Mouse (Mus musculus) embryonic fibroblast, embryonic 13.5 days (primary cell): Measurements from ENCODE around the gene Olfr644. TPM values are rescaled to one million over a fixed set of nuclear protein-coding genes. Genes with fewer than 3 reads are reported as not detected.

ENCODE experiments used
- H3K27ac ChIP-seq: 2 replicates; pipeline ENCODE4 v1.5.1; 2012; ENCODE audit warnings: low read length, control low read depth, inconsistent platforms; ENCODE audit not compliant: insufficient read depth
- H3K4me1 ChIP-seq: 2 replicates; pipeline ENCODE4 v1.6.1; 2011; ENCODE audit warnings: low read length; ENCODE audit not compliant: control insufficient read depth, insufficient read depth
- H3K4me3 ChIP-seq: 2 replicates; pipeline ENCODE4 v1.5.1; 2011; ENCODE audit warnings: mild to moderate bottlenecking, control low read depth, low read length; ENCODE audit not compliant: insufficient read depth
- CTCF ChIP-seq: IDR thresholded peaks from 2 replicates; pipeline ENCODE4 v1.5.1; 2011; ENCODE audit warnings: mild to moderate bottlenecking, control low read depth, low read length, moderate library complexity, borderline replicate concordance; ENCODE audit not compliant: insufficient read depth
- POLR2A ChIP-seq: IDR thresholded peaks from 2 replicates; pipeline ENCODE4 v1.6.1; 2011; ENCODE audit warnings: low read depth, mild to moderate bottlenecking, control low read depth, low read length, moderate library complexity
- polyA plus RNA-seq: library from polyadenylated mRNA; stranded (reverse); fragments of >200 nt; gene quantifications from 2 replicates; pipeline ENCODE4 v1.2.4, GENCODE M21; 2011; ENCODE audit warnings: low read depth; ENCODE audit not compliant: missing spikeins, insufficient read length

Gene Olfr644
- polyA plus RNA-seq, 1 experiment: not detected

GRCm38 (mm10) chr7:104025473-104025872, 46.2 kb downstream of the Olfr644 start, which contains the start of gene Olfr640:
TSS of gene Olfr640 (minus strand) at chr7:104025573.
- H3K27ac ChIP-seq: no peak within 1 kb of the TSS
- TF ChIP-seq CTCF: no peak
- no peak for TF ChIP-seq POLR2A
- H3K4me3 ChIP-seq: no peak within 1 kb of the TSS
- H3K4me1 ChIP-seq: no peaks in the 10 kb centered on the region

GRCm38 (mm10) chr7:104021651-104022050, 50.0 kb downstream of the Olfr644 start:
- TF ChIP-seq POLR2A (no peak), CTCF (no peak)
- Histone ChIP-seq H3K4me3 (no peak overlapping the region), H3K4me1 (no peaks in the 10 kb centered on the region), H3K27ac (no peak overlapping the region)

- Histone ChIP-seq H3K27ac (no peak overlapping the region), H3K4me3 (no peak overlapping the region), H3K4me1 (no peaks in the 10 kb centered on the region)
- no peak for TF ChIP-seq CTCF
- no peak for TF ChIP-seq POLR2A
These were observed 52.7 kb downstream of the Olfr644 start for GRCm38 (mm10) chr7:104018953-104019352.

- no peak within 1 kb of the TSS for H3K27ac ChIP-seq
- TF ChIP-seq POLR2A: no peak
- no peaks in the 10 kb centered on the region for H3K4me1 ChIP-seq
- no peak within 1 kb of the TSS for H3K4me3 ChIP-seq
These were observed 54.5 kb downstream of the Olfr644 start, which contains the start of gene Olfr639 for GRCm38 (mm10) chr7:104017203-104017602. TSS of gene Olfr639 (minus strand) at chr7:104017303.

Other genes with a start within 250 kb of the Olfr644 start
- not detected in 2 replicates for gene Hbb-bs, start 243.8 kb downstream of the Olfr644 start, polyA plus RNA-seq
- gene Hbb-bh2, start 231.3 kb downstream of the Olfr644 start, polyA plus RNA-seq: not detected in 2 replicates
- gene Hbb-bh1, start 228.7 kb downstream of the Olfr644 start, polyA plus RNA-seq: not detected in 2 replicates
- gene Hbb-y, start 218.7 kb downstream of the Olfr644 start, polyA plus RNA-seq: not detected in 2 replicates
- gene Olfr66, start 185.6 kb downstream of the Olfr644 start, polyA plus RNA-seq: not detected in 2 replicates
- gene Olfr64, start 177.4 kb downstream of the Olfr644 start, polyA plus RNA-seq: not detected in 2 replicates
- not detected in 2 replicates for gene Olfr65, start 168.4 kb downstream of the Olfr644 start, polyA plus RNA-seq
- gene Olfr631, start 143.0 kb downstream of the Olfr644 start, polyA plus RNA-seq: not detected in 2 replicates
- gene Olfr632, start 137.5 kb downstream of the Olfr644 start, polyA plus RNA-seq: not detected in 2 replicates
- not detected in 2 replicates for gene Olfr633, start 127.4 kb downstream of the Olfr644 start, polyA plus RNA-seq
- not detected in 2 replicates for gene Olfr635, start 100.7 kb downstream of the Olfr644 start, polyA plus RNA-seq
- not detected in 2 replicates for gene Olfr638, start 73.1 kb downstream of the Olfr644 start, polyA plus RNA-seq
- not detected in 2 replicates for gene Olfr639, start 54.6 kb downstream of the Olfr644 start, polyA plus RNA-seq
- not detected in 2 replicates for gene Olfr640, start 46.3 kb downstream of the Olfr644 start, polyA plus RNA-seq
- gene Olfr641, start 36.4 kb downstream of the Olfr644 start, polyA plus RNA-seq: not detected in 2 replicates
- not detected in 2 replicates for gene Olfr642, start 19.2 kb downstream of the Olfr644 start, polyA plus RNA-seq
- gene 4930516K23Rik, start 10.4 kb downstream of the Olfr644 start, polyA plus RNA-seq: not detected in 2 replicates
- not detected in 2 replicates for gene Olfr645, start 13.6 kb upstream of the Olfr644 start, polyA plus RNA-seq
- gene Olfr646, start 33.0 kb upstream of the Olfr644 start, polyA plus RNA-seq: not detected in 2 replicates
- not detected in 2 replicates for gene Ubqln5, start 58.0 kb upstream of the Olfr644 start, polyA plus RNA-seq
- gene Olfr643, start 65.5 kb upstream of the Olfr644 start, polyA plus RNA-seq: not detected in 2 replicates
- gene Ubqln3, start 71.4 kb upstream of the Olfr644 start, polyA plus RNA-seq: not detected in 2 replicates
- gene Ubqlnl, start 78.7 kb upstream of the Olfr644 start, polyA plus RNA-seq: not detected in 2 replicates
- gene Olfm5, start 93.0 kb upstream of the Olfr644 start, polyA plus RNA-seq: not detected in 2 replicates
- not detected in 2 replicates for gene Olfr648, start 111.5 kb upstream of the Olfr644 start, polyA plus RNA-seq
- gene Olfr649, start 124.1 kb upstream of the Olfr644 start, polyA plus RNA-seq: not detected in 2 replicates
- gene Trim6, start 146.9 kb upstream of the Olfr644 start, polyA plus RNA-seq: 0.67 and 1.4 TPM in 2 replicates
- 4.9 and 5.8 TPM in 2 replicates for gene Trim34a, start 172.6 kb upstream of the Olfr644 start, polyA plus RNA-seq
- gene Trim5, start 216.2 kb upstream of the Olfr644 start, polyA plus RNA-seq: 2.1 and 2.4 TPM in 2 replicates
- gene Trim12a, start 243.6 kb upstream of the Olfr644 start, polyA plus RNA-seq: 21.7 and 23.2 TPM in 2 replicates